Mouse (Mus musculus) natural killer cell, adult 2 months (primary cell): Measurements from ENCODE around the gene Tmc6.
A peak's percentile ranks its signal among the peaks of the same experiment; 100 is the strongest.
"Not testable (repeated sequence)": the region's sequence is repeated elsewhere in the genome, so short reads cannot be mapped to it uniquely, and the experiment has no call there.

Experiments used
- DNase-seq, 2 experiments: peaks; one replicate each; pipeline ENCODE4 v3.0.0; 2022; ENCODE audit warnings: low spot score in 2 of 2

Tmc6 gene

GRCm38 (mm10) chr11:117810401-117811046, 28.5 kb upstream of the Tmc6 start:
- peak; percentile 68 to 73 for DNase-seq

GRCm38 (mm10) chr11:117809407-117810311, 27.7 kb upstream of the Tmc6 start, which contains the start of the genes Gm20708 and Syngr2:
Gm20708 (plus strand) TSS chr11:117809668.
Syngr2 (plus strand) TSS chr11:117809668.
- DNase-seq, result peak; percentile 50 to 62

DNA sequence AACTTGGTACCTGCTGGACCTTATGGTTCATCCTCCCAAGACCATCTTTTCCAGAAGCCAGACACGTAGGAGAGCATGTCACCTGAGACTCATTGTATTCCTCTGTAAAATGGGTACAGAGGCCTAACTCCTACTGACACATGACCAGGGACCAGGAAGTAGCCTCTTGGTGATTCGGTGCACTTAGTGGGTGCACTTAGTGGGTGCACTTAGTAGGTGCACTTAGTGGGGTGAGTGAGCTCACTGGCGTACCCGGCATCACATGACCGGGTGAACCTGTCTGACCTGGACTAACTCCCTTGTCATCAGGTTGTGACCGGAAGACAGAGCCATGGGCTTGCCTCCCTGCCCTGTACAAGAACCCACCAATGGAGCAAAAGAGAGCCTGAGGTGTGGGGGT, 24.8 kb upstream of the Tmc6 start:
- no peak for DNase-seq

DNA sequence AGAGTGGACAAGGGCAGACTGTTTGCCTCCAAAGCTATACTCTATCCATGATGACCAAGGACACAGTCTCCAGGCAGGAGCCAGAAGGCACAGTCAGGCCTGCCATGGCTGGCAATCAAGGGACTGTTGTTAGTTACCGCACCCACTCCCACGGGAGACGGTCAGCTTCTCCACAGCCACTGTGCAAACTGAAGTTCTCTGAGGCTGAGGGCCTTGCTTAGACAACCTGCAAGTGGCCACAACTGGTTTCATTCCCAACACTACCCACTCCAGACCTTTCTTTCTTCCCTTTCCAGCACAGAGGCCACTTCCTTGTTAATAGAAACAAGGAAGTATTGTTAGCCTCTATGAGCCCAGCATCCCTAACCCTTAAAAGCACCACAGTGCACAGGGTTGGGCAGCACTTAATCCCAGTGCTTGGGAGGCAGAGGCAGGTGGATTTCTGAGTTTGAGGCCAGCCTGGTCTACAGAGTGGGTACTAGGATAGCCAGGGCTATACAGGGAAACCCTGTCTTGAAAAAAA, 21.2 kb upstream of the Tmc6 start:
- DNase-seq, result no peak

- DNase-seq, result no peak
Observed at GRCm38 (mm10) chr11:117801650-117802049, 19.7 kb upstream of the Tmc6 start.

DNA sequence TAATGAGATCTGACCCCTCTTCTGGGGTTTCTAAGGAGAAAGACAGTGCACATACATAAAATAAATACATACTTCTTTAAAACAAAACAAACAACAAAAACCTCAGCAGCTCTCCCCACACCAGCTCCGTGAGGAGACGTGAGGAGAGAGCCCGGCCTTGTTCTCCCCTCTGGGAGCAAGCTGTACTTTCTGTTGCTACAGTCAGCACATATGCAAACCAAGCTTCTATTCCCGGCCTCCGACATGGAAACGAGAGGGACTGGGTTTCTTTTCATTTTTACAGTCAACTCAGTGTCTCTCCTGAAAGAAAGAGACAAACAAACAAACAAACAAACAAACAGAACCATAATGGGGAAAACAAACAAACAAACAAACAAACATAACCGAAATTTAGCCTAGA, 18.0 kb upstream of the Tmc6 start:
- DNase-seq, result no peak

- DNase-seq, result peak in 1 of 2 experiments; percentile 68
Observed at GRCm38 (mm10) chr11:117799174-117799573, 17.2 kb upstream of the Tmc6 start.

DNA sequence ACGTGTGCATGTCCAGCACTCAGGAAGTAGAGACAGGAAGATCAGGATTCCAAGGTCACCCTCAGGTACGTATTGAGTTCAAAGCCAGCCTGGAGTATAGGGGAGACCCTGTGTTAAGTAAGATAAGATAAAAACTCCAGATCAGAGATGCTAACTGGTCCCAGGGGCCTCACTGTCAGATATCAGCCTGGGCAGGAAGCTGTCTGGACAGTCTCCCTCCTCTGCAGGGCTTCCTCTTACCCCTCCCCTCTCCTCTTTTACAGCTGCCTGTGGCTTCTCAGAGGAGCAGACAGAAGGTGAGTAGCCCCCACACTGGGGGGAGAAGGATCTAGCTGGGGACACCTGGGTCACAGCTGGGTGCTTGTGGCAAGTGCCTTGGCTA, 16.2 kb upstream of the Tmc6 start:
- DNase-seq, result peak; percentile 37 to 72

DNA sequence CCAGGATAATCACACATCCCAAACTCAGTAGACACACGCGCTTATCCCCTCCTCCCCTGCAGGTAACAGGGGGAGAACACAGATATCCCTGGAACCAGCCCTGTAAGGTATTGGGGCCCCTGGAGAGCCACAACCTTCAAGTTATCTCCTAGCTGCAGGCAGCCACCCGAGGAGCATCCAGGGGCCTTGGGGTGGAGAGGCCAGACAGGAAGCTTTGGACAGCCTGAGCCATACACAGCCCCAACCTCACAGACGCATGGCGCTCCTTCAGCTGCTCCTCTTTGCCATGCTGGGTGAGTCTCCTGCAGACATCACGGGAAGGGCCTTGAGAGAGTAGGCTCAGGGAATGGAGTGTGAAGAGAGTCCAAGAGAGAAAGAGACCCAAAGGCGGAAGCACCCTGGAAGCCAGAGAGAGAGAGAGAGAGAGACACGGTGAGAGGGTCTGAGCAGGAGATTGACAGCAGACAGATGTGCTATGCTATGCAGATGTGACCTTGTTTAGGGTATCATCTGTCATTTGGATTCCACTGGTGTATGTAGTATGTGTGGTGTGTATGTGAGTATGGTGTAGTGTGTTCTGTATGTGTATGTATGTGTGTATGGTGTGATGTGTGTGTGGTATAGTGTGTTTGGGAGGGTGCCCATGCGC, 15.6 kb upstream of the Tmc6 start, which contains the start of gene 6030468B19Rik:
TSS of gene 6030468B19Rik (plus strand) at position 150 of the 649 bp plus-strand sequence.
- DNase-seq, result no peak

GRCm38 (mm10) chr11:117796954-117797353, 15.0 kb upstream of the Tmc6 start:
- DNase-seq, result no peak

DNA sequence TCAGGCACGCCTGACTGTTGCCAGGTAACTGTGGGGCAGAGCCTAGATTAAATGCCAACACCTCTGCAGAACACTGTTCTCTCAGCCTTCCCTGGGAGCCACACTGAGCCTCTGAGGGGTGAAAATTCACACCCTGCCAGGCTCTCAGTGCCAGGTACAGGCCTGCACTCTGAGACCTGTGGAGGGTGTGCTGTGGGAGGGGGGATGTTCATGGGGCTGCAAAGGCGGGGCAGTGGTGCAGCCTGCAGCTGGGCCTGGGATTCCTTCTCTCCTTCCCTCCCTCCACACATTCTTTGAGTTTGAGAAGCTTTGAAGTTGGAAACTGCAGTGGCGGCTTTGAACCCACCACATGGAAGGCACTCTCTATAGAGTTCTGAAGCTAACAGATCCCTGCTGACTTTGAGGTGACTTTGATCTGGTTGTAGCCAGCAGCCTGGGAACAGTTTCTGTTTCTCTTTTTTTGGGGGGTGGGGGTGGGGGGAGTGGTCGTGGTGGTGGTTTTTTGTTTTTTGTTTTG, 12.1 kb upstream of the Tmc6 start:
- DNase-seq, result no peak

DNA sequence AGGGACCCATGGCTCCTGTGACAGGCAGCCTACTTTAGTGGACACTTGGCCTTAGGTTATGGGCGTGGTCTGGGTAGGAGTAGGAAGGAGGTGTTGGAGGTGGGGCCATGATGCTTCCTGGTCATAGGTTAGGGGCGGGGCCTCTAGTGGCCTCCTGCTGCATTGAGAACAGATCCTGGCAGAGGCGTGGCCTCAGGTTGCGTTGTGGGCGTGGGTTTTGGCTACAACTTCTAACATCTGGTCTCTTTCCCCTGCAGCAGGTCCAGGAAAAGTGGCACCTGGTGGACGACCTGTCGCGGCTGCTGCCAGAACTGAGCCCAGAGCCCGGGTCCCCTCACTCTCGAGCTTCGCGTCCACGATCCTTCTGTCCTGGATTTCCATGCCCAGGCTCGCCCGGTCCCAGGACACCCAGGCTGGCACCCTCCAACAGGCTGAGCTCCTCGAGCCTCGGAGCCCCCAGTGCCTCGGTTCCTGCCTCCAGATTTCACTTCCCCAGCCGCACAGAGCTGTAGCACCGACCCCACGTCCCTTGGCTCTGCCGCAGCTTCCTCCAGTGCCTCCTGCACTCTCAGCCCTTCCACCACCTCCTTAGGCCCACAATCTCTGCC, 10.4 kb upstream of the Tmc6 start:
- peak; percentile 73 to 83 for DNase-seq

- DNase-seq, result no peak
Observed at GRCm38 (mm10) chr11:117791441-117791761, 9.4 kb upstream of the Tmc6 start.

DNA sequence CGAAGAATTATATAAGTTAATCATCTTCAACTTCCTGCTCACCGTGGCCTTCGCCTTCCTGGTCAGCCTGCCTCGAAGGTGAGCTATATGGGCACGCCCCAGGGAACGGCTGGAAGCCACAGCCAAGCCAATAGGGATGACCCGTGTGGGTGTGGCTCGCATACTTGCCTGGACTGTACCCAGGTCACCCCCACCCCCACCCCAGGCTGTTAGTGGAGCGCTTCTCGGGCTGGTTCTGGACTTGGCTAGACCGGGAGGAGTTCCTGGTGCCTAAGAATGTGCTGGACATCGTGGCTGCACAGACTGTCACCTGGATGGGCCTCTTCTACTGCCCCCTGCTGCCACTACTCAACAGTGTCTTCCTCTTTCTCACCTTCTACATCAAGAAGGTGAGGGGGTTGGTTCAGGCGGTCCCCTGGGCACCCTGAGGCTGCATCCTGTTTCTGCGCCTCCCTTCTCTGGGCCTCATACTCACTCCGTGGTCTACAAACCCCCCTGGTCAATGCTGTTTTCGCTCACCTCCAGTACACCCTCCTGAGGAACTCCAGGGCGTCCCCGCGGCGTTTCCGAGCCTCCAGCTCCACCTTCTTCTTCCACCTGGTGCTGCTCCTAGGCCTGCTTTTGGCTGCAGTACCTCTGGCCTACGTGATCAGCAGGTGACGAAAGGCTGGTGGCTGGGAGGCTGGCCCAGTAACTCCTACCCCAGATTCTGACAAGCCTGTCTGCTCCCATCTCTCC, 8.9 kb upstream of the Tmc6 start:
- peak in 1 of 2 experiments; percentile 55 for DNase-seq

GRCm38 (mm10) chr11:117790286-117790685, 8.3 kb upstream of the Tmc6 start:
- peak; percentile 56 to 72 for DNase-seq

DNA sequence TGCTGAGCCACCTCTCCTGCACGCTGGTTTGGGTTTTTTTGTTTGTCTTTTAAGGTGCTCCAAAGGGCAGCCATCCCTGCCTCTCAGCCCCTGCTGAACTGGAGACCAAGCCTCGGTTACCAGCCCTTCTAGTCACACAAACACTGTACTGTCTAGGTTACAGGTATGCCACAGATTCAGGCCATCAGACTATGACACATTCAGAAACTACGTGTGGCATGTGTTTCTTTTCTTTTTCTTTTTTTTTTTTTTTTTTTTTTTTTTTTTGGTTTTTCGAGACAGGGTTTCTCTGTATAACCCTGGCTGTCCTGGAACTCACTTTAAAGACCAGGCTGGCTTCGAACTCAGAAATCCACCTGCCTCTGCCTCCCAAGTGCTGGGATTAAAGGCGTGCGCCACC, 6.5 kb upstream of the Tmc6 start:
- not testable (repeated sequence) for DNase-seq

- peak; percentile 57 to 78 for DNase-seq
Observed at GRCm38 (mm10) chr11:117786294-117786693, 4.3 kb upstream of the Tmc6 start.

DNA sequence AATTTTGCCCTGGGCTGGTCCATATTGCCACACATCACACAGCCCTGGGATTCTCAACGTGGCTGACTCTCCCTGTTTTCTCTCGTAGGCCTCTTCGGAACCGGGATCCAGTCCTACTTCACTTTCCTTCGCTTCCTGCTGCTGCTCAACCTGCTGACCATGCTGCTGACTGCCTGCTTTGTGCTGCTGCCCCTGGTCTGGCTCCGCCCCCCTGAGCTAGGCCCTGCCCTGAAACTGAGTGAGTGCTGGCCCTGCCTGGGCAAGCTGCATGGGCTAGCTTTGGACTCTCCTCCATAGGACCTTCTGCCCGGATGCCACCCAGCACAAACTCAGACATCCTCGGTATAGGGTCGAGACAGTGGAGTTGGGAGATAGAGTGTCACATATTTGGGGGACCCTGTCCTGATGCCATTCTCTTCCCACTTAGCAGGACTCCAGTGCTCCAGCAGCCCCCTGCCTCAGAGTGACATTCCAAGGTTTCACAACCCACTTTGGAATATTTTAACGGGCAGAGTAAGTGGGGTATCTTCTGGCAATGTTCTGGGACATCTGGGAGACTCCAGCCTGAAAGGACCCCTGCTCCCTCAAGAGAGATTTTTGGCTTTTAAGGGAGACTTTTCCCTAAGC, 1.8 kb upstream of the Tmc6 start:
- DNase-seq, result peak; percentile 35 to 42

GRCm38 (mm10) chr11:117783089-117783488, 1.1 kb upstream of the Tmc6 start:
- DNase-seq, result peak; percentile 74 to 86

DNA sequence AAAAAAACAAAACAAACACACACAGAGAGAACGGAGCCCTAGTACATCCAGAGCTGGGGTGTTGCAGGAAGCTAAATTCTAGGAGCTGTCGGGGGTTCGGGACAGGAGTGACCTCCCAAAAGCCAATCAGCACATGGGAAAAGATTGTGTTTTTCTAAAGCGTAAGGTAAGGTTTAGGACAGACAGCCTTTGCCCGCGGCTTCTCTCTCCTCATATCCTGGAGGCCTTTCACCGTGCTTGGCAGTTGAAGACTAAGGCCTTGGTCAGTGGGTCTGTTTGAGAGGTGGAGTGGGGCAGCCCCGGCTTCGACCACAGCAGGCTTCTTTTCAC, 672 bp upstream of the Tmc6 start:
- no peak for DNase-seq
